Mouse (Mus musculus): ENCODE data around the gene Shisa3. TPM values are rescaled to one million over a fixed set of nuclear protein-coding genes. Genes with fewer than 3 reads are reported as not detected.

Gene Shisa3
- total RNA-seq, 2 experiments from 2014 or later: 1.1 to 1.2 TPM

GRCm38 (mm10) chr5:67633138-67633782 lies 25.6 kb downstream of the Shisa3 start:
- no peak for DNase-seq (ENCODE audit: low spot score in 2 of 2)

GRCm38 (mm10) chr5:67633831-67634268 lies 26.2 kb downstream of the Shisa3 start:
- no peak for DNase-seq (ENCODE audit: low spot score in 2 of 2)

GRCm38 (mm10) chr5:67634339-67634738 lies 26.7 kb downstream of the Shisa3 start:
- DNase-seq (ENCODE audit: low spot score in 2 of 2): no peak

- DNase-seq (ENCODE audit: low spot score in 2 of 2): no peak
These were observed 33.1 kb downstream of the Shisa3 start for GRCm38 (mm10) chr5:67640596-67641312.

GRCm38 (mm10) chr5:67641406-67642120 lies 33.9 kb downstream of the Shisa3 start:
- DNase-seq (ENCODE audit: low spot score in 2 of 2): no peak

- peak in 1 of 2 experiments; percentile 44 for DNase-seq (ENCODE audit: low spot score in 2 of 2)
These were observed 36.0 kb downstream of the Shisa3 start for GRCm38 (mm10) chr5:67643537-67644255.

GRCm38 (mm10) chr5:67646756-67647529 lies 39.3 kb downstream of the Shisa3 start:
- DNase-seq (ENCODE audit: low spot score in 2 of 2): no peak

- peak in 1 of 2 experiments; percentile 28 for DNase-seq (ENCODE audit: low spot score in 2 of 2)
These were observed 39.9 kb downstream of the Shisa3 start for GRCm38 (mm10) chr5:67647568-67647967.

GRCm38 (mm10) chr5:67649156-67649555 lies 41.5 kb downstream of the Shisa3 start:
- DNase-seq (ENCODE audit: low spot score in 2 of 2): no peak

- DNase-seq (ENCODE audit: low spot score in 2 of 2): no peak
These were observed 42.3 kb downstream of the Shisa3 start for GRCm38 (mm10) chr5:67650021-67650420.

- DNase-seq (ENCODE audit: low spot score in 2 of 2): no peak
These were observed 44.8 kb downstream of the Shisa3 start for GRCm38 (mm10) chr5:67652468-67652867.

GRCm38 (mm10) chr5:67653543-67653942 lies 45.9 kb downstream of the Shisa3 start:
- DNase-seq (ENCODE audit: low spot score in 2 of 2): no peak

GRCm38 (mm10) chr5:67654572-67654971 lies 46.9 kb downstream of the Shisa3 start:
- peak; percentile 44 to 47 for DNase-seq (ENCODE audit: low spot score in 2 of 2)

- DNase-seq (ENCODE audit: low spot score in 2 of 2): no peak
These were observed 48.2 kb downstream of the Shisa3 start for GRCm38 (mm10) chr5:67655696-67656519.

GRCm38 (mm10) chr5:67656821-67657259 lies 49.2 kb downstream of the Shisa3 start:
- DNase-seq (ENCODE audit: low spot score in 2 of 2): no peak

GRCm38 (mm10) chr5:67659864-67660263 lies 52.2 kb downstream of the Shisa3 start:
- no peak for DNase-seq (ENCODE audit: low spot score in 2 of 2)

- no peak for DNase-seq (ENCODE audit: low spot score in 2 of 2)
These were observed 55.0 kb downstream of the Shisa3 start for GRCm38 (mm10) chr5:67662715-67663114.

GRCm38 (mm10) chr5:67669436-67669896 lies 61.8 kb downstream of the Shisa3 start:
- no peak for DNase-seq (ENCODE audit: low spot score in 2 of 2)

- no peak for DNase-seq (ENCODE audit: low spot score in 2 of 2)
These were observed 62.5 kb downstream of the Shisa3 start for GRCm38 (mm10) chr5:67670158-67670557.

Data from left cerebral cortex, adult 18-20 months (tissue).